Comparison of ENCODE assay signal across 18 mouse cellular contexts in genomic region chr10:95619601-95620000, GRCm38 (mm10). TPM values are rescaled to one million over a fixed set of nuclear protein-coding genes. Genes with fewer than 3 reads are reported as not detected.
DNase-seq lines count a peak whose midpoint lies in the region; ATAC-seq lines count a peak whose summit lies in the region.
"Had no signal": no experiment of that assay in that cellular context is flagged by ENCODE, and none has a peak within 500 bp of the region (broad histone marks: within the 10 kb centered on the region; RNA-seq: fewer than 3 reads in every experiment).

No protein-coding gene starts in this region.

- no peaks in the 10 kb centered on the region for H3K9me3 ChIP-seq in forebrain, embryonic 13.5 days (replicated peaks)
- no peaks in the 10 kb centered on the region for H3K9me3 ChIP-seq in hindbrain, embryonic 16.5 days (ENCODE audit: control insufficient read depth, low read length)
- H3K9me3 ChIP-seq in neural tube, embryonic 13.5 days = no peaks in the 10 kb centered on the region
- H3K9me3 ChIP-seq: embryonic facial prominence, embryonic 10.5 days; heart, embryonic 13.5 days had no signal

- peaks cover 37% of the 10 kb centered on the region for H3K4me1 ChIP-seq in forebrain, embryonic 13.5 days
- H3K4me1 ChIP-seq in hindbrain, embryonic 16.5 days (ENCODE audit: control insufficient read depth, insufficient read depth, low read depth, low read length) = peaks cover 6% of the 10 kb centered on the region; the same call in 1 of the 2 replicates
- H3K4me1 ChIP-seq in neural tube, embryonic 13.5 days (replicated peaks) = peaks cover 25% of the 10 kb centered on the region

- WGBS in forebrain, embryonic 13.5 days = 2% methylated on average over 10 of the region's 10 CpGs
- WGBS in hindbrain, embryonic 16.5 days = 9% methylated on average over 10 of the region's 10 CpGs
- WGBS in neural tube, embryonic 13.5 days = 4% methylated on average over 10 of the region's 10 CpGs

- no peaks in the 10 kb centered on the region for H3K36me3 ChIP-seq in forebrain, embryonic 13.5 days (ENCODE audit: poor library complexity, severe bottlenecking)
- no peaks in the 10 kb centered on the region for H3K36me3 ChIP-seq in hindbrain, embryonic 16.5 days (ENCODE audit: control insufficient read depth, insufficient read depth, low read length)
- H3K36me3 ChIP-seq in neural tube, embryonic 13.5 days = no peaks in the 10 kb centered on the region
- H3K36me3 ChIP-seq: embryonic facial prominence, embryonic 10.5 days; heart, embryonic 13.5 days had no signal

- ATAC-seq in forebrain, embryonic 13.5 days = peak; percentile 89
- peak; percentile 60 for ATAC-seq in hindbrain, embryonic 16.5 days
- ATAC-seq in neural tube, embryonic 13.5 days (ENCODE audit: low read depth) = peak; percentile 86

- no peaks in the 10 kb centered on the region for H3K27me3 ChIP-seq in forebrain, embryonic 13.5 days
- H3K27me3 ChIP-seq in hindbrain, embryonic 16.5 days (replicated peaks; ENCODE audit: control insufficient read depth, insufficient read depth, low read length) = no peaks in the 10 kb centered on the region
- H3K27me3 ChIP-seq in neural tube, embryonic 13.5 days = no peaks in the 10 kb centered on the region
- H3K27me3 ChIP-seq: heart, embryonic 13.5 days had no signal

- H3K9ac ChIP-seq in forebrain, embryonic 13.5 days = no peak overlapping the region
- no peak overlapping the region for H3K9ac ChIP-seq in hindbrain, embryonic 16.5 days (ENCODE audit: low read depth, low read length)
- peak overlapping the region; percentile 31; the same call in 1 of the 2 replicates for H3K9ac ChIP-seq in neural tube, embryonic 13.5 days
- H3K9ac ChIP-seq: heart, embryonic 13.5 days; liver, embryonic 14.5 days had no signal

- H3K4me2 ChIP-seq in forebrain, embryonic 13.5 days = peak overlapping the region; percentile 45
- H3K4me2 ChIP-seq in hindbrain, embryonic 16.5 days (ENCODE audit: low read length) = peak overlapping the region; percentile 46
- peak overlapping the region; percentile 43 for H3K4me2 ChIP-seq in neural tube, embryonic 13.5 days
- H3K4me2 ChIP-seq: heart, embryonic 13.5 days had no signal

- H3K27ac ChIP-seq in forebrain, embryonic 13.5 days = peak overlapping the region; percentile 78
- no peak overlapping the region; the same call in 1 of the 2 replicates for H3K27ac ChIP-seq in hindbrain, embryonic 16.5 days (ENCODE audit: low read depth, low read length)
- peak overlapping the region; percentile 83 for H3K27ac ChIP-seq in neural tube, embryonic 13.5 days (replicated peaks)
- H3K27ac ChIP-seq: embryonic facial prominence, embryonic 10.5 days; heart, embryonic 13.5 days; liver, embryonic 14.5 days had no signal

- 0 out of 2 replicates have a peak overlapping the region, but pooled peaks have one; percentile 4 for H3K4me3 ChIP-seq in forebrain, embryonic 13.5 days
- H3K4me3 ChIP-seq in hindbrain, embryonic 16.5 days (ENCODE audit: low read length) = peak overlapping the region; percentile 12; the same call in 1 of the 2 replicates
- no peak overlapping the region for H3K4me3 ChIP-seq in neural tube, embryonic 13.5 days
- H3K4me3 ChIP-seq: embryonic facial prominence, embryonic 10.5 days; heart, embryonic 13.5 days; myocyte had no signal

- peak; percentile 7 to 28 for DNase-seq in cerebellum, postnatal 14 days
- no peak for DNase-seq in cerebellum, postnatal 36 days
- no peak for DNase-seq in spleen, postnatal 10 days (ENCODE audit: low spot score in 2 of 2)
- no peak for DNase-seq in cerebellum, adult 11-12 months
- DNase-seq in right cerebral cortex, postnatal 14 days = no peak
- DNase-seq: adrenal gland, postnatal 25 days; gastrocnemius, postnatal 25 days; kidney, adult 18-20 months; left cerebral cortex, postnatal 4 days; lung, postnatal 36 days; thymus, adult 2 months had no signal

RNA-seq across cellular contexts. Expression of gene Anapc15-ps, which starts 53.6 kb away (rescaled TPM):
- polyA plus RNA-seq in forebrain, embryonic 13.5 days (2015; fragmentation: Nextera tagmentation; extraction: Ambion mirVana) = 0.91 TPM in 1 of 2 replicates, not detected in the other
- 0.95 TPM in 1 of 2 replicates, not detected in the other for polyA plus RNA-seq in hindbrain, embryonic 16.5 days (2015; fragmentation: Nextera tagmentation; extraction: Ambion mirVana)
- polyA plus RNA-seq in neural tube, embryonic 13.5 days (2015; fragmentation: Nextera tagmentation; extraction: Ambion mirVana) = not detected in 2 replicates
- polyA plus RNA-seq: embryonic facial prominence, embryonic 10.5 days; heart, embryonic 13.5 days; liver, embryonic 14.5 days; thymus, adult 2 months had no signal

RNA-seq across cellular contexts. Expression of gene Nudt4, which starts 55.7 kb away (rescaled TPM):
- polyA plus RNA-seq in forebrain, embryonic 13.5 days (2015; fragmentation: Nextera tagmentation; extraction: Ambion mirVana) = 76.6 and 76.7 TPM in 2 replicates
- polyA plus RNA-seq in hindbrain, embryonic 16.5 days (2015; fragmentation: Nextera tagmentation; extraction: Ambion mirVana) = 60.7 and 67.8 TPM in 2 replicates
- polyA plus RNA-seq in neural tube, embryonic 13.5 days (2015; fragmentation: Nextera tagmentation; extraction: Ambion mirVana) = 94.1 and 101 TPM in 2 replicates

Comparison
In these comparisons a context has a peak if more than half of its experiments do, and no peak if none do; other contexts are left out.
1. DNase-seq: peak in cerebellum, postnatal 14 days (2 of 2); none in cerebellum, postnatal 36 days (0 of 2), spleen, postnatal 10 days (0 of 2), cerebellum, adult 11-12 months (single experiment) and right cerebral cortex, postnatal 14 days (single experiment).
2. Peak in every context shown above with its lines, with median percentiles within 50 percentile points of each other: ATAC-seq and H3K4me2 ChIP-seq.